In the genomic region with DNA sequence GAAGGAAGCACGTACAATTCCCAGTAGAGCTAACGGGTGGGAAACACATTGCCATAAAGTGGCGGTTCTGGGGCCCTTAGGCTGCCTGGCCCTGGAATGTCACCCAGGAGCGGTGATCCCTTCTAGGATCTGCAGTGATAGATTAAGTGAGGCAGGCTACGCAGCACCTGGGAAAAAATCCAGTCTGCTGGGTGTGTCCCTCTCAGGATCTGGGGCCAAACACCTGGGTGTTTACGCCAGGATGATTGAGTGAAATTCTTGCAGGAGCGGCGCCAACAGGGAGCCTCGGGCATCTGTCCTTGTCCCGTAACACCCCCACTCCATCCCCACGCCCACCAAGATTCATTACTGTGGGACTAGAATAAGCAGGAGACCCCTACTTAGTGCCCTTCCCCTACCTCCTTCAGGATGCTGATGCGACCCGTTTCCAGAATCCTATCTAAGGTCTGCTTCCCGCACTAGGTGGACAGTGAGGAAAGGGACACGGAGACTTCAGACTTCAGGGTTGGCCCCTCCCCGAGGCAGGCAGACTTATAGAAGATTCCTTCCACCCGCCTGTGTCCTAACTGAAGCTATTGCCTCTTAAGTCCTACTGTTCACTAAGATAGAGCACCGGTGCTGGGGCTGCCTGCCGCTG, we compare ENCODE assay signal across 8 mouse cellular contexts. TPM values are rescaled to one million over a fixed set of nuclear protein-coding genes. Genes with fewer than 3 reads are reported as not detected.
DNase-seq lines count a peak whose midpoint lies in the region; ATAC-seq and TF ChIP-seq lines count a peak whose summit lies in the region.

No protein-coding gene starts in this region.

- no peak overlapping the region for H3K27ac ChIP-seq in testis, adult 2 months (ENCODE audit: control insufficient read depth, insufficient read depth, low read depth, low read length)
- H3K27ac ChIP-seq in liver, postnatal 0 days (ENCODE audit: low read depth): no peak overlapping the region

- no peak overlapping the region for H3K9ac ChIP-seq in liver, postnatal 0 days (replicated peaks)

- H3K27me3 ChIP-seq in testis, adult 2 months (ENCODE audit: control insufficient read depth, insufficient read depth, low read length): no peaks in the 10 kb centered on the region
- H3K27me3 ChIP-seq in liver, postnatal 0 days (ENCODE audit: insufficient read depth, low read length): peaks cover 46% of the 10 kb centered on the region

- H3K4me3 ChIP-seq in testis, adult 2 months (ENCODE audit: control insufficient read depth, low read depth, low read length): peak overlapping the region; percentile 53
- H3K4me3 ChIP-seq in liver, postnatal 0 days (ENCODE audit: low read depth, low read length): no peak overlapping the region

- no peak for TF ChIP-seq POLR2A in testis, adult 2 months (IDR thresholded peaks at IDR 0.05; ENCODE audit: control insufficient read depth, low read depth, low read length)

- H3K4me2 ChIP-seq in liver, postnatal 0 days (ENCODE audit: low read depth, low read length): peak overlapping the region; percentile 61

- no peaks in the 10 kb centered on the region for H3K9me3 ChIP-seq in liver, postnatal 0 days (ENCODE audit: low read length)

- no peak for TF ChIP-seq CTCF in testis, adult 2 months (IDR thresholded peaks at IDR 0.05; ENCODE audit: control insufficient read depth, insufficient read depth, insufficient replicate concordance, low read depth, low read length)
- TF ChIP-seq CTCF in liver, postnatal 0 days (IDR thresholded peaks at IDR 0.05; ENCODE audit: low read depth): no peak

- TF ChIP-seq EP300 in liver, postnatal 0 days (IDR thresholded peaks at IDR 0.05; ENCODE audit: low read depth): no peak

- WGBS in liver, postnatal 0 days (ENCODE audit: insufficient replicate concordance): 6% methylated on average over 19 of the region's 19 CpGs

- DNase-seq in cerebellum, postnatal 14 days: no peak
- no peak for DNase-seq in testis, postnatal 14 days (ENCODE audit: low spot score)
- no peak for DNase-seq in liver, postnatal 0 days
- DNase-seq in ovary, adult 18-20 months (ENCODE audit: low spot score): no peak
- DNase-seq in adrenal gland, postnatal 4 days (ENCODE audit: low spot score in 2 of 2): no peak
- no peak for DNase-seq in left cerebral cortex, adult 9 months (ENCODE audit: low spot score in 2 of 2)

- ATAC-seq in cerebellum, adult (ENCODE audit: insufficient number of reproducible peaks, low FRiP score, low TSS enrichment): peak; percentile 45; the same call in 1 of the 2 replicates
- no peak for ATAC-seq in liver, postnatal 0 days

- no peaks in the 10 kb centered on the region for H3K36me3 ChIP-seq in testis, adult 2 months (ENCODE audit: control insufficient read depth, insufficient read depth, low read length)
- H3K36me3 ChIP-seq in liver, postnatal 0 days (replicated peaks; ENCODE audit: insufficient read depth, low read length): no peaks in the 10 kb centered on the region

- peaks cover 24% of the 10 kb centered on the region for H3K4me1 ChIP-seq in testis, adult 2 months (ENCODE audit: control insufficient read depth, insufficient read depth, low read length)
- peaks cover 7% of the 10 kb centered on the region; the same call in 1 of the 2 replicates for H3K4me1 ChIP-seq in liver, postnatal 0 days (ENCODE audit: insufficient read depth)

RNA-seq across cellular contexts. Expression of gene Rgma, which starts 23.6 kb away (rescaled TPM):
- polyA plus RNA-seq in testis, adult 2 months (2012; rRNA removed): 8.5 and 9.3 TPM in 2 replicates
- 0.12 TPM in 2 replicates for polyA plus RNA-seq in liver, postnatal 0 days (2015; fragmentation: Nextera tagmentation; extraction: Ambion mirVana)
- 10 to 100 TPM; 15.6 to 17.0 TPM for total RNA-seq in adrenal gland, postnatal 4 days (2021)
